Mouse (Mus musculus) myocyte (in vitro differentiated cells): ENCODE measurements around the gene Lias.

Source experiments
- E2F4 ChIP-seq: IDR thresholded peaks from one replicate; pipeline ENCODE4 v1.6.1; 2011; ENCODE audit warnings: mild to moderate bottlenecking, control low read depth, moderate library complexity; ENCODE audit not compliant: insufficient read depth
- POLR2A ChIP-seq: IDR thresholded peaks from one replicate; pipeline ENCODE4 v1.6.1; 2011; ENCODE audit warnings: low read depth, mild to moderate bottlenecking, control low read depth, moderate library complexity; ENCODE audit not compliant: insufficient read length
- SRF ChIP-seq: IDR thresholded peaks from one replicate; pipeline ENCODE4 v1.6.1; 2011; ENCODE audit warnings: low read depth; ENCODE audit not compliant: control insufficient read depth, insufficient read length
- TCF12 ChIP-seq: IDR thresholded peaks from one replicate; pipeline ENCODE4 v1.6.1; 2011; ENCODE audit warnings: mild to moderate bottlenecking, control low read depth; ENCODE audit not compliant: poor library complexity, insufficient read depth, severe bottlenecking

DNA sequence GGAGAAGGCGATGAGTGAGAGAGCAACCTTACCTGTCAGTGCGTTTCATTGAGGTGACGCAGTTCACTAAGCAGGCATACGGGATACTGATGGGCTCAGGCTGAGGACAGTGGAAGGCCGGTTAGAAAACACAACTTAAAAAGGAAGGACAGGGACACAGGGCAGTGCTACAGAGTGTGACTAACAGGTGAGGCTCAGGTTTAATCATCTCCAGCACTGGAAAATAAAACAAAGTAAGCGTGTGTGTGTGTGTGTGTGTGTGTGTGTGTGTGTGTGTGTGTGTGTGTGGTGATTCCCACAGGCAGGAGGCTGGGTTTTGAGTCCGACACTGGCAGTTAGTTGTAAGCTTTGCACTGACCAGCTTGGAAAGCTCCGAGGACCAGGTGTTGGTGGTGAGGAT lies 31.5 kb downstream of the Lias start:
- TF ChIP-seq TCF12 = no peak
- no peak for TF ChIP-seq POLR2A
- no peak for TF ChIP-seq SRF
- TF ChIP-seq E2F4 = no peak
